Mouse (Mus musculus): ENCODE data around the gene Fam129b. TPM values are rescaled to one million over a fixed set of nuclear protein-coding genes. Genes with fewer than 3 reads are reported as not detected.
A peak's percentile ranks its signal among the peaks of the same experiment; 100 is the strongest.

Gene Fam129b
- polyA plus RNA-seq, 1 experiment: 47.0 TPM

DNA sequence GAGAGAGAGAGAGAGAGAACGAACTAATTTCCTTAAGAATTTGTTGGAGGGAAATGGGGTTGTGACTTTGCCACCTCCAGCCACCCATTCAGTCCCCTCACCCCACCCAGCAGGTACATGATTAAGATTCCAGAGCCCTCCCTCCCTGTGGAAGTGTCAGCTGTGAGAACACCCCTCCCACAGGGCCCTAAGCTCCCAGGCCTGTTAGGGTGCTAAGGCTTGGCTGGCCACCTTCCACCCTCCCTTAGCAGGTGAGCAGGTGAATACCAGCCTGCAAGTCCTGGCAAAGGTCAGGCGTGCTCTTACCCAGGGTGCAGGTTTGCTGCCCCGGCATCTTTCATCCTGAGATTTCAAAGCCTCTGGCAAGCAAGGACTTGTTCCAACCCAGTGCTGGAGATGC lies 2.5 kb downstream of the Fam129b start:
- TF ChIP-seq POLR2A (IDR thresholded peaks at IDR 0.05; ENCODE audit: borderline replicate concordance, extremely low read depth, insufficient read depth, insufficient read length, poor library complexity, severe bottlenecking) (no peak), CTCF (IDR thresholded peaks at IDR 0.05; ENCODE audit: borderline replicate concordance, extremely low read depth, insufficient read depth, insufficient read length) (no peak)
- no peak for DNase-seq (ENCODE audit: low read depth)

GRCm38 (mm10) chr2:32879593-32879992 lies 3.7 kb downstream of the Fam129b start:
- DNase-seq (ENCODE audit: low read depth): no peak
- TF ChIP-seq POLR2A (IDR thresholded peaks at IDR 0.05; ENCODE audit: borderline replicate concordance, extremely low read depth, insufficient read depth, insufficient read length, poor library complexity, severe bottlenecking): no peak
- no peak for TF ChIP-seq CTCF (IDR thresholded peaks at IDR 0.05; ENCODE audit: borderline replicate concordance, extremely low read depth, insufficient read depth, insufficient read length)

DNA sequence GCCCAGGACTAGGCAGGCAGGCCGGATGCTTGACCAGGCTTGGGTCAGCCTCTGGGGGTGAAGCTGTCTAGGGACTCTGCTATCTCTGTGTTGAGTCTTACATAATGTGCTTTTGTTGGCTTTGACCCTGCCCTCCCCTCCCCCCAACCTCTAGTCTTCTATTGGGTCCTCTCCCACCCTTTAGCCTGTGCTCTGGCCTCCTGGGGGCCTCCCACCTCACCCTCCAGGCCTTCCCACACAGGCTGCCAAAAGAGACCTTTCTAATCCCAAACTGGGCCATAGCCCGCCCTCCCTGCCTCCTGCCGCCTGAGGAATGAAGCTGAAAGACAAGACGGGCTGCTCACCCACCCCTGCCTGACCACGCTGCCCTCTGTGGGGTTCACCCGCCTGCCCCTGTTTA lies 5.1 kb downstream of the Fam129b start:
- peak; percentile 20 for DNase-seq (ENCODE audit: low read depth)
- TF ChIP-seq CTCF (IDR thresholded peaks at IDR 0.05; ENCODE audit: borderline replicate concordance, extremely low read depth, insufficient read depth, insufficient read length) (no peak), POLR2A (IDR thresholded peaks at IDR 0.05; ENCODE audit: borderline replicate concordance, extremely low read depth, insufficient read depth, insufficient read length, poor library complexity, severe bottlenecking) (no peak)

DNA sequence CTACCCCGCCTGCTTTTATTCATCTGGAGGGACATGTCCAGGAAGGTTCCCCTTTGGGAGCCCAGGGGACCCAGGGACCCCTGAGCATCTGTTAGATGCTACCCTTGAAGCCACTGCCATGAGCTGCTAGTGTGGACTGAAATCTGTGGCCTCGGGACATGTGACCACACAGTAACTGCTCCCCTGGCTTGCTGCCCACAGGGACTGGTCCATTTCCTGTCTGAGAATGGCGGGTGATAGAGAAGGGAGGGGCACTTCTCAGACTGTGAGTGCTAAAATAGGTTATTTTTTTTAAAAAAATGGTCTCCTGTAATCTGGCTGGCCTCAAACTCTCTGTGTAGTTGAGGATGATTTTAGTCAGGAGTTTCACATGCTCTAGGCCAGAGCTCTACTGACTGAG lies 5.8 kb downstream of the Fam129b start:
- DNase-seq (ENCODE audit: low read depth): peak; percentile 57
- TF ChIP-seq CTCF (IDR thresholded peaks at IDR 0.05; ENCODE audit: borderline replicate concordance, extremely low read depth, insufficient read depth, insufficient read length) (no peak), POLR2A (IDR thresholded peaks at IDR 0.05; ENCODE audit: borderline replicate concordance, extremely low read depth, insufficient read depth, insufficient read length, poor library complexity, severe bottlenecking) (no peak)

DNA sequence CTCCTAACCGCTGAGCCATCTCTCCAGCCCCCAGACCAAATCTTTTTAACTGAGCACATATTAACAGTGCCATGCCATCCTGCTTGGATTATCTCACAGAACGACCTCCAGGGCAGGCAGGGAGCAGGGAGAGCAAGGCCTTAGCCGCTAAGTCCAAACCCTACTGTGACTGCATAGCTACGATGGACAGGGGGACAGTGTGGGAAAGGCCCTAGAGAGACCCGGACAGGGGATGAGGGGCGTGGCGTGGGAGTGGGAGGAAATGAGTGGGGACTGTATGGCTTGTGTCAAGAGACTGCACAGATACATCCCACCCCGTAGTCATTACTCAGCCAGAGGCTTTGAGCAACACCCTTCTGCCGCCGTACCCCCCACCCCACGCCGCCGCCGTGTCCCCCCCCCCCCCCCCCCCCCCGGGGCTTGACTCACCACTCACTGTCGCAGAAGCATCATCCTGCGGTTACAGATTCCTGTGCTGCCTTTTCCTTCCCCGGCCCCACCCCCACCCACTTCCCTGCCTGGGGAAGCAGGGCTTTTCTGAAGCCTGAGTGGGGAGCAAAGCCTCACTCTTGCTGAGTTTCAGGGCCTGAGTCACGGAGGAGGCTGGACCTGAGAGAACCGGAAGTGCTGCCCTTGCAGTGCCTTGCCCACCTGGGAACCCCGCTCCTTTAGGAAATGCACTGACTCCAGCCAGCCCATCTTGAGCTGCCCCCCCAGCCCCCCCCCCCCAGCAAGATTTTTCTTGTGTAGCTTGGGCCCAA lies 6.5 kb downstream of the Fam129b start:
- no peak for DNase-seq (ENCODE audit: low read depth)
- TF ChIP-seq POLR2A (IDR thresholded peaks at IDR 0.05; ENCODE audit: borderline replicate concordance, extremely low read depth, insufficient read depth, insufficient read length, poor library complexity, severe bottlenecking): no peak
- no peak for TF ChIP-seq CTCF (IDR thresholded peaks at IDR 0.05; ENCODE audit: borderline replicate concordance, extremely low read depth, insufficient read depth, insufficient read length)

DNA sequence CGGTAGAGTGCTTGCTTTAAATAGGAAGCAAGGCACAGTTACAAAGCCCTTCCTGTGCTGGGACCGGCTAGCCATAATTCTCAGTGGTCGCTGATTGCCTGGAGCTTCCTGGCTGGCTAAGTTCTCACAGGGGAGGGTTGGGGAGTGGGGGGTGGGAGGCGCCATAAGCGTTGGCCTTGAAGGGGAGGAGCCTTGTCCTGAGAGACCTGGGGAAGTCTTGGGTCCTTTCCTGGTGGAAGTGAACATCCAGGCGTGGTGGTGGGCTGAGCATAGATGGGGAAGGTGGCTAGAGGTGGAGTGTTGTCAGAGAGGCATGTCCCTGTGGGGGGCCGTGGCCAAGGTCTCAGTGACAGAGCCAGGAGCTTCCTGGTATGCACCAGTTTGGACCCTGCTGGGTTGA lies 8.8 kb downstream of the Fam129b start:
- DNase-seq (ENCODE audit: low read depth): no peak
- TF ChIP-seq CTCF (IDR thresholded peaks at IDR 0.05; ENCODE audit: borderline replicate concordance, extremely low read depth, insufficient read depth, insufficient read length) (no peak), POLR2A (IDR thresholded peaks at IDR 0.05; ENCODE audit: borderline replicate concordance, extremely low read depth, insufficient read depth, insufficient read length, poor library complexity, severe bottlenecking) (no peak)

DNA sequence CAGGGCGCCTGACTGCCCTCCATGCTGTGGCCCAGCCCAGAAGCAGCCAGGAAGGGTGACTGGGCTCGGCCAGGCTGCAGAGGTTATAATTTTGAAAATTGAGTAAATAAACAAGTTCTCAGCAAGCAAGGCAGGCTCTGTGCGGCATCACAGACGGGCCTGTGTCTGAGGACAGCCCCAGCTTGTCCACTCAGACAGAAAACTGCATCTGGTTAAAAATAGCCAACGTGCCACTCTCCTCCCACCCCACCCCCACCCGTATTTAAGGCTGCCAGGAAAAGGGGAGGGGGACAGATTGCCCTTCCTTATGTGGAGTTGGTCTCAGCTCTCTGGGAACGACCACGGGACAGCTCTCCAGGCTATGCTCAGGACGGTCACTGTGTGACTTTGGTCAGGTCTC lies 12.1 kb downstream of the Fam129b start:
- no peak for TF ChIP-seq POLR2A (IDR thresholded peaks at IDR 0.05; ENCODE audit: borderline replicate concordance, extremely low read depth, insufficient read depth, insufficient read length, poor library complexity, severe bottlenecking)
- no peak for TF ChIP-seq CTCF (IDR thresholded peaks at IDR 0.05; ENCODE audit: borderline replicate concordance, extremely low read depth, insufficient read depth, insufficient read length)
- DNase-seq (ENCODE audit: low read depth): peak; percentile 29

DNA sequence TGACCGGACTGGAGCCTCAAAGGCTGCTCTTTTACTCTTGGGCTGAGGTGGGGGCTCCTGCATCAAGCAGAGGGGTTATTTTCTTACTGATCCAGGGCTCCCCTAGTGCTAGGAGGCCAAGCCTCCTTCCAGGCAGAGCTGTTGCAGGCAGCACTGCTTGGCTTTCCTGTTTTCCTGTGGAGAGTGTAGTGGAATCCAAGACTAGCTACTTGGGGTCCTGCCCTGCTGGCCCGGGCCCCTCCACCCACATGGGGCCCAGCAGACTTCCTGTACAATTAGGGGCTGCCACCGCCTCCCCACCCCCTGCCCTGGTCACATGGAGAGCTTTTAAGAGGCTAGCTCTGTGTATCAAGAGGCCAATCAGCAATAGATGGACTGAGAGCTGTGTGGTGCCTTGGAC lies 12.6 kb downstream of the Fam129b start:
- no peak for TF ChIP-seq POLR2A (IDR thresholded peaks at IDR 0.05; ENCODE audit: borderline replicate concordance, extremely low read depth, insufficient read depth, insufficient read length, poor library complexity, severe bottlenecking)
- no peak for TF ChIP-seq CTCF (IDR thresholded peaks at IDR 0.05; ENCODE audit: borderline replicate concordance, extremely low read depth, insufficient read depth, insufficient read length)
- no peak for DNase-seq (ENCODE audit: low read depth)

DNA sequence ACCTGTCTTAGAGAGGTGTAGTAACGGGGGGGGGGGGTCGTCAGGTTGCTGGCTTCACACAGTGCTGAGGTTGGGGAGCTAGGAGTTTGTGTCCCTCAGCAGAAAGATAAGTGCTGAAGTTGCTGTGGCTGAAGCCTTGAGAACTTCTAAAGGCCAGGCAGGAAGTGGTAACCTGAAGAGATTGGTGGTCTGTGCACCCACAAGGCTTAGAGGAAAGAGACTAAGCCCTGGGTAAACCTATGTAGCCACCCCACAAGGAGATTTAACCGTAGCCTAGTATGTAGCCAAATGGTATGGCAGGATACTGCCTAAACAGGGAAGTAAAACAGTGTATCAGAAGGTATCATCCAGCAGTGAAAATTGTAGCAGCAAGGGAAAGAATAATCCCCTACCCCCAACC lies 14.4 kb downstream of the Fam129b start:
- TF ChIP-seq POLR2A (IDR thresholded peaks at IDR 0.05; ENCODE audit: borderline replicate concordance, extremely low read depth, insufficient read depth, insufficient read length, poor library complexity, severe bottlenecking): no peak
- TF ChIP-seq CTCF (IDR thresholded peaks at IDR 0.05; ENCODE audit: borderline replicate concordance, extremely low read depth, insufficient read depth, insufficient read length): no peak
- no peak for DNase-seq (ENCODE audit: low read depth)

GRCm38 (mm10) chr2:32891278-32891677 lies 15.4 kb downstream of the Fam129b start:
- TF ChIP-seq POLR2A (IDR thresholded peaks at IDR 0.05; ENCODE audit: borderline replicate concordance, extremely low read depth, insufficient read depth, insufficient read length, poor library complexity, severe bottlenecking) (no peak), CTCF (IDR thresholded peaks at IDR 0.05; ENCODE audit: borderline replicate concordance, extremely low read depth, insufficient read depth, insufficient read length) (no peak)
- DNase-seq (ENCODE audit: low read depth): no peak

DNA sequence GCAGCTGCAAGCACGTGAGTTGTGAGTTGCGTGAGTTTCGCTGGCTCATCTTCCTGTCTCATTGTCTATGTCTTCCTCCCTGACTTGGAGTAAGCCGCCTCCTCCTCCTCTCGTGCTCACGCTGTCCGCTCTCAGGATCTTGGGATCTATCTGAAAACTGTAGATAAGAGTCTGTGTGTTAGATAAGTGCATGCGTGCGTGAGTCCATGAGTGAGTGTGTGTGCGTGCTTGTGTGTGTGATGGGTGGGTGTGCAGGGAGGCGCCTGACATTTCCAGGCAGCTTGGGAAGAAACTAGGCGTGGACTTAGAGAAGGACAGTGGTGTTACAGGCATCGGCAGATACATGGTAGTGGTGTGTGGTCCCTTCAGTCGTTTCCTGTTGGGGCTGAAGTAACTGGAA lies 16.6 kb downstream of the Fam129b start:
- DNase-seq (ENCODE audit: low read depth): no peak
- TF ChIP-seq POLR2A (IDR thresholded peaks at IDR 0.05; ENCODE audit: borderline replicate concordance, extremely low read depth, insufficient read depth, insufficient read length, poor library complexity, severe bottlenecking) (no peak), CTCF (IDR thresholded peaks at IDR 0.05; ENCODE audit: borderline replicate concordance, extremely low read depth, insufficient read depth, insufficient read length) (no peak)

DNA sequence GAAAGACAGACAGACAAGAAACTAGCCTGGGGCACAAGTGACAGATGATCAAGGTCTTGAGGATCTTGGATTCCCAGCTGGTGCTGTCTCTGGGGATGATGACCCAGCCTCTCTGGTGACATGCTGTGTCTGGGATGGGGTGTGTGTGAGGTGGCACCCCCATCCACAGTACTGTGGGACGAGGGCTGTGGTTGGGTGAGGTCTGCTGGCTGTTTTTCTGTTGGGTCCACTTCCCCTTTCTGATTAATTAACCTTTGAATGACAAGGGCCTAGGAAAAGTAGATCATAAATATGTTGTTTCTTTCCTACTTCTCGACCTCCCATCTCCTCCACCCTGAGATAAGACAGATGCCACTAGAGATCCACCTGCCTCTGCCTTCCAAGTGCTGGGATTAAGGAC lies 18.2 kb downstream of the Fam129b start:
- TF ChIP-seq POLR2A (IDR thresholded peaks at IDR 0.05; ENCODE audit: borderline replicate concordance, extremely low read depth, insufficient read depth, insufficient read length, poor library complexity, severe bottlenecking) (no peak), CTCF (IDR thresholded peaks at IDR 0.05; ENCODE audit: borderline replicate concordance, extremely low read depth, insufficient read depth, insufficient read length) (no peak)
- DNase-seq (ENCODE audit: low read depth): no peak
